Mouse (Mus musculus) brown adipose tissue, adult 24 weeks (tissue): ENCODE measurements at regions not wholly inside any gene's neighbourhood (a gene's known extent, or its start where the extent isn't known, plus 50 kb on each side); places are given as distances from the start of the nearest gene placed in this dataset.

Experiments used
- H3K27ac ChIP-seq: fragments of 200-500 bp; replicated peaks from 2 replicates; pipeline ENCODE4 v1.5.1; 2012; ENCODE audit warnings: low read depth, mild to moderate bottlenecking, low read length
- H3K4me1 ChIP-seq: fragments of 200-500 bp; 2 replicates; pipeline ENCODE4 v1.6.1; 2012; ENCODE audit warnings: low read length, mixed read lengths; ENCODE audit not compliant: control insufficient read depth, insufficient read depth, insufficient read length
- H3K4me3 ChIP-seq: fragments of 200-500 bp; 2 replicates; pipeline ENCODE4 v1.5.1; 2012; ENCODE audit warnings: low read depth, mild to moderate bottlenecking, low read length, moderate library complexity; ENCODE audit not compliant: insufficient read depth

- Histone ChIP-seq H3K27ac (peak overlapping the region; percentile 56; the same call in 1 of the 2 replicates), H3K4me3 (no peak overlapping the region), H3K4me1 (no peaks in the 10 kb centered on the region)
These were observed 525.4 kb upstream of the Gje1 start for GRCm38 (mm10) chr10:15243460-15243859.

GRCm38 (mm10) chr10:15218883-15219282, 500.9 kb upstream of the Gje1 start:
- Histone ChIP-seq H3K4me3 (no peak overlapping the region), H3K4me1 (no peaks in the 10 kb centered on the region), H3K27ac (no peak overlapping the region)

GRCm38 (mm10) chr10:15179585-15179984, 461.6 kb upstream of the Gje1 start:
- no peak overlapping the region for H3K27ac ChIP-seq
- H3K4me3 ChIP-seq: no peak overlapping the region
- H3K4me1 ChIP-seq: no peaks in the 10 kb centered on the region

GRCm38 (mm10) chr10:15174421-15174820, 456.4 kb upstream of the Gje1 start:
- no peaks in the 10 kb centered on the region for H3K4me1 ChIP-seq

GRCm38 (mm10) chr10:15172558-15172957, 454.5 kb upstream of the Gje1 start:
- Histone ChIP-seq H3K4me3 (no peak overlapping the region), H3K4me1 (no peaks in the 10 kb centered on the region), H3K27ac (no peak overlapping the region)

More at GRCm38 (mm10) chr10:15174421-15174820, 456.4 kb upstream of the Gje1 start:
- H3K4me3 ChIP-seq: no peak overlapping the region
- H3K27ac ChIP-seq: no peak overlapping the region

GRCm38 (mm10) chr10:15140703-15141102, 422.7 kb upstream of the Gje1 start:
- Histone ChIP-seq H3K27ac (no peak overlapping the region), H3K4me1 (no peaks in the 10 kb centered on the region), H3K4me3 (no peak overlapping the region)
